Mouse (Mus musculus) bone marrow, adult 2 months (tissue): ENCODE data around the gene Spen.

Experiments
- CTCF ChIP-seq: fragments of 200-500 bp; IDR thresholded peaks from 2 replicates; pipeline ENCODE4 v1.5.1; 2011; ENCODE audit warnings: low read length, control low read depth; ENCODE audit not compliant: control insufficient read depth, insufficient read depth
- POLR2A ChIP-seq: fragments of 200-500 bp; IDR thresholded peaks from 2 replicates; pipeline ENCODE4 v1.6.1; 2011; ENCODE audit warnings: low read depth, mild to moderate bottlenecking, control low read depth, low read length, borderline replicate concordance; ENCODE audit not compliant: control insufficient read depth

GRCm38 (mm10) chr4:141467581-141467927 is 70.8 kb downstream of the Spen start:
- TF ChIP-seq CTCF (no peak), POLR2A (no peak)
